Mouse (Mus musculus): ENCODE data around the gene Lrg1. TPM values are rescaled to one million over a fixed set of nuclear protein-coding genes. Genes with fewer than 3 reads are reported as not detected.

Lrg1 gene
- total and polyA plus RNA-seq, 3 experiments: not detected

DNA sequence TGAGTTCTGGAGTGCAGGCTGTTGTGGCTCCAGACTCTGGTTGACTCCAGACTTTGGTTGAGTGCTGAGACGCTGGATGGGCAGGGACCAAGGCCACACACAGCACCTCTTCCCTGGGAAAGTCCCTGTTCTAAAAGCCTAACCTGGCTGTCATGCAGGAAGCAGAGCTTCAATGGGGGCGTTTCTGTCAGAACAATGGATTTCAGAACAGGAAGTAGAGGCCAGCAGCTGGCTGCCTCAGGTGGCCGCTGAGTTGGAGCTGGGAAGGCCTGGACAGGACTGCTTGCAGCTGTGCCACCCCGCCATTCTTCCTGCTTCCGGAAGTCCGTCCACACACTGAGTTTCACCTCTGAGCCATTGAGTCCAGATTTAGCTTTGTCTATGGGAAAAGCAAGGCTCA lies 48.0 kb upstream of the Lrg1 start:
- Histone ChIP-seq H3K27ac (ENCODE audit: control insufficient read depth, low read depth, low read length) (no peak overlapping the region), H3K9me3 (replicated peaks; ENCODE audit: insufficient read depth, low read length) (no peaks in the 10 kb centered on the region), H3K4me1 (ENCODE audit: control insufficient read depth in 1 of 2, insufficient read depth in 2 of 2, low read length in 2 of 2) (peaks cover 0 to 6% of the 10 kb centered on the region in 2 experiments; a peak in 2 of 4 replicates), H3K27me3 (ENCODE audit: control insufficient read depth in 1 of 2, insufficient read depth in 2 of 2, low read length in 2 of 2) (no peaks in the 10 kb centered on the region), H3K36me3 (ENCODE audit: control insufficient read depth in 1 of 2, insufficient read depth in 2 of 2, low read length in 2 of 2) (peaks cover 0 to 4% of the 10 kb centered on the region in 2 experiments; a peak in 1 of 4 replicates), H3K4me3 (ENCODE audit: control insufficient read depth in 1 of 2, insufficient read depth in 1 of 2, low read depth in 2 of 2, low read length in 2 of 2) (no peak overlapping the region), H3K9ac (ENCODE audit: control insufficient read depth, low read depth, low read length, poor library complexity, severe bottlenecking) (no peak overlapping the region), H3K79me2 (ENCODE audit: control insufficient read depth, insufficient read depth, low read length, poor library complexity) (no peaks in the 10 kb centered on the region)
- no peak for DNase-seq (ENCODE audit: low read depth, low spot score)
- no peak for TF ChIP-seq ELF1 (IDR thresholded peaks at IDR 0.05; ENCODE audit: low read depth, low read length)
- TF ChIP-seq CTCF (IDR thresholded peaks at IDR 0.05 in 2 of 3, conservative IDR thresholded peaks at IDR 0.05 in 1 of 3; ENCODE audit: control insufficient read depth in 1 of 3, insufficient read depth in 1 of 3, low read depth in 2 of 3, low read length in 3 of 3, poor library complexity in 1 of 3, severe bottlenecking in 1 of 3): no peak
- TF ChIP-seq KAT2A (conservative IDR thresholded peaks at IDR 0.05; ENCODE audit: low read depth, low read length): no peak
- no peak for TF ChIP-seq RCOR1 (IDR thresholded peaks at IDR 0.05; ENCODE audit: low read depth, low read length)
- TF ChIP-seq MEF2A (IDR thresholded peaks at IDR 0.05; ENCODE audit: extremely low read depth, insufficient replicate concordance, low read depth, low read length, poor library complexity, severe bottlenecking): no peak
- no peak for TF ChIP-seq GATA1 (IDR thresholded peaks at IDR 0.05; ENCODE audit: low read depth, low read length)
- no peak for TF ChIP-seq MYC (IDR thresholded peaks at IDR 0.05; ENCODE audit: low read depth, low read length)
- TF ChIP-seq MYB (IDR thresholded peaks at IDR 0.05; ENCODE audit: low read depth, low read length): no peak
- no peak for TF ChIP-seq TBP (IDR thresholded peaks at IDR 0.05; ENCODE audit: low read depth, low read length)
- TF ChIP-seq BHLHE40 (IDR thresholded peaks at IDR 0.05; ENCODE audit: borderline replicate concordance, low read depth, low read length): no peak
- TF ChIP-seq JUND (IDR thresholded peaks at IDR 0.05; ENCODE audit: low read depth, low read length): no peak
- no peak for TF ChIP-seq UBTF (IDR thresholded peaks at IDR 0.05; ENCODE audit: borderline replicate concordance, insufficient read depth, low read depth, low read length)
- TF ChIP-seq SMC3 (IDR thresholded peaks at IDR 0.05; ENCODE audit: low read depth, low read length): no peak
- no peak for TF ChIP-seq GABPA (IDR thresholded peaks at IDR 0.05; ENCODE audit: low read depth, low read length)
- TF ChIP-seq POLR2AphosphoS5 (IDR thresholded peaks at IDR 0.05; ENCODE audit: borderline replicate concordance, low read depth, low read length): no peak
- no peak for TF ChIP-seq ZKSCAN1 (IDR thresholded peaks at IDR 0.05; ENCODE audit: low read depth, low read length)
- TF ChIP-seq ZNF384 (IDR thresholded peaks at IDR 0.05; ENCODE audit: low read depth, low read length): no peak
- no peak for TF ChIP-seq MAFK (IDR thresholded peaks at IDR 0.05; ENCODE audit: borderline replicate concordance, low read depth, low read length)
- no peak for TF ChIP-seq ZC3H11A (IDR thresholded peaks at IDR 0.05; ENCODE audit: low read depth, low read length)
- no peak for TF ChIP-seq ETS1 (IDR thresholded peaks at IDR 0.05; ENCODE audit: low read depth, low read length)

DNA sequence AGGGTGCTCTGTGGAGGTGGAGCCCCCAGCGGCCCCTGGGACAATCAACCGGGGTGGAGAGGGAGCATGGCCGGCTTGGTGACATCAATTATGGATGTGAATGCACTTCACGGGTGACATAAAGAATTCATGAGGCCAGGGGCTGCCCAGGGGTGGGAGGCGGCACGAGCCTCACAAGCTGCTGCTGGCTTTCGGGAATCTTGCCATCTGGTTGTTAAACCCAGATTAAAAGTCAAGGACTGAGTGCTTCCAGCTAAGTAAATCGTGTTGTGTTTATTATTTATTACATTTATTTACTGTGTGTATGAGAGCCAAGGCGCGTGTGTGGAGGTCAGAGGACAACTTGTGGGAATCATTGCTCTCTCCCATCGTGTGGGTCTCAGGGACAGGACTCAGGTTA lies 43.9 kb upstream of the Lrg1 start:
- Histone ChIP-seq H3K27me3 (ENCODE audit: control insufficient read depth in 1 of 2, insufficient read depth in 2 of 2, low read length in 2 of 2) (no peaks in the 10 kb centered on the region), H3K79me2 (ENCODE audit: control insufficient read depth, insufficient read depth, low read length, poor library complexity) (no peaks in the 10 kb centered on the region)

More for the DNA sequence above, 43.9 kb upstream of the Lrg1 start:
- H3K9me3 ChIP-seq (replicated peaks; ENCODE audit: insufficient read depth, low read length): no peaks in the 10 kb centered on the region
- H3K36me3 ChIP-seq (ENCODE audit: control insufficient read depth in 1 of 2, insufficient read depth in 2 of 2, low read length in 2 of 2): peaks cover 0 to 22% of the 10 kb centered on the region in 2 experiments; a peak in 2 of 4 replicates
- peaks cover 9 to 28% of the 10 kb centered on the region in 2 experiments for H3K4me1 ChIP-seq (ENCODE audit: control insufficient read depth in 1 of 2, insufficient read depth in 2 of 2, low read length in 2 of 2)
- no peak overlapping the region for H3K9ac ChIP-seq (ENCODE audit: control insufficient read depth, low read depth, low read length, poor library complexity, severe bottlenecking)
- DNase-seq (ENCODE audit: low read depth, low spot score): no peak
- no peak overlapping the region for H3K4me3 ChIP-seq (ENCODE audit: control insufficient read depth in 1 of 2, insufficient read depth in 1 of 2, low read depth in 2 of 2, low read length in 2 of 2)
- TF ChIP-seq GABPA (IDR thresholded peaks at IDR 0.05; ENCODE audit: low read depth, low read length): no peak
- no peak for TF ChIP-seq HCFC1 (IDR thresholded peaks at IDR 0.05; ENCODE audit: low read depth, low read length)
- no peak for TF ChIP-seq GATA1 (IDR thresholded peaks at IDR 0.05; ENCODE audit: low read depth, low read length)
- TF ChIP-seq MAFK (IDR thresholded peaks at IDR 0.05; ENCODE audit: borderline replicate concordance, low read depth, low read length): no peak
- TF ChIP-seq ETS1 (IDR thresholded peaks at IDR 0.05; ENCODE audit: low read depth, low read length): no peak
- TF ChIP-seq KAT2A (conservative IDR thresholded peaks at IDR 0.05; ENCODE audit: low read depth, low read length): no peak
- TF ChIP-seq TBP (IDR thresholded peaks at IDR 0.05; ENCODE audit: low read depth, low read length): no peak
- no peak for TF ChIP-seq MXI1 (IDR thresholded peaks at IDR 0.05; ENCODE audit: low read depth, low read length)
- no peak for TF ChIP-seq TAL1 (IDR thresholded peaks at IDR 0.05; ENCODE audit: low read length)
- no peak for TF ChIP-seq MYC (IDR thresholded peaks at IDR 0.05; ENCODE audit: low read depth, low read length)
- no peak for TF ChIP-seq ZKSCAN1 (IDR thresholded peaks at IDR 0.05; ENCODE audit: low read depth, low read length)
- no peak for TF ChIP-seq NRF1 (IDR thresholded peaks at IDR 0.05; ENCODE audit: insufficient read depth, low read depth, low read length, poor library complexity, severe bottlenecking)
- no peak for TF ChIP-seq POLR2AphosphoS5 (IDR thresholded peaks at IDR 0.05; ENCODE audit: borderline replicate concordance, low read depth, low read length)
- TF ChIP-seq USF1 (IDR thresholded peaks at IDR 0.05; ENCODE audit: low read depth, low read length): no peak
- no peak for TF ChIP-seq E2F4 (IDR thresholded peaks at IDR 0.05; ENCODE audit: borderline replicate concordance, low read depth, low read length)
- TF ChIP-seq NELFE (IDR thresholded peaks at IDR 0.05; ENCODE audit: low read depth, low read length): no peak
- TF ChIP-seq ELF1 (IDR thresholded peaks at IDR 0.05; ENCODE audit: low read depth, low read length): no peak
- TF ChIP-seq USF2 (IDR thresholded peaks at IDR 0.05; ENCODE audit: borderline replicate concordance in 1 of 2, insufficient read depth in 1 of 2, low read depth in 1 of 2, low read length in 2 of 2): no peak
- no peak for TF ChIP-seq CHD1 (IDR thresholded peaks at IDR 0.05; ENCODE audit: low read depth, low read length)
- no peak overlapping the region for H3K27ac ChIP-seq (ENCODE audit: control insufficient read depth, low read depth, low read length)
